Mouse (Mus musculus): ENCODE measurements around the gene Eci3. TPM values are rescaled to one million over a fixed set of nuclear protein-coding genes. Genes with fewer than 3 reads are reported as not detected.

Eci3 gene
- polyA plus RNA-seq, 1 experiment from 2014 or later, result 0.87 TPM

- no peak for ATAC-seq (ENCODE audit: low FRiP score)
- Histone ChIP-seq H3K4me3 (no peak overlapping the region), H3K4me1 (0 out of 2 replicates have a peak, but pooled peaks cover 4% of the 10 kb centered on the region), H3K9ac (no peak overlapping the region), H3K27me3 (no peaks in the 10 kb centered on the region), H3K9me3 (replicated peaks) (no peaks in the 10 kb centered on the region), H3K36me3 (no peaks in the 10 kb centered on the region), H3K27ac (no peak overlapping the region), H3K4me2 (replicated peaks) (no peak overlapping the region)
- WGBS, result 83% methylated on average over 9 of the region's 9 CpGs
Observed at GRCm38 (mm10) chr13:34914614-34915013, 49.0 kb downstream of the Eci3 start.

Other genes with a start within 250 kb of the Eci3 start
- 0.17 TPM in 1 of 2 replicates, not detected in the other for gene Fam50b, start 229.0 kb downstream of the Eci3 start, polyA plus RNA-seq (2016; fragmentation: Nextera tagmentation; extraction: Ambion mirVana)
- gene Prpf4b, start 88.5 kb downstream of the Eci3 start, polyA plus RNA-seq (2016; fragmentation: Nextera tagmentation; extraction: Ambion mirVana), result 94.8 and 98.1 TPM in 2 replicates
- gene Fam217a, start 39.5 kb downstream of the Eci3 start, polyA plus RNA-seq (2016; fragmentation: Nextera tagmentation; extraction: Ambion mirVana), result 1.5 and 1.7 TPM in 2 replicates
- not detected in 2 replicates for gene 4933417A18Rik, start 39.4 kb downstream of the Eci3 start, polyA plus RNA-seq (2016; fragmentation: Nextera tagmentation; extraction: Ambion mirVana)
- gene Eci2, start 63.3 kb upstream of the Eci3 start, polyA plus RNA-seq (2016; fragmentation: Nextera tagmentation; extraction: Ambion mirVana), result 122 TPM in 2 replicates

All from hindbrain, embryonic 12.5 days (tissue).